Mouse (Mus musculus): Measurements from ENCODE around the gene March7.

DNA sequence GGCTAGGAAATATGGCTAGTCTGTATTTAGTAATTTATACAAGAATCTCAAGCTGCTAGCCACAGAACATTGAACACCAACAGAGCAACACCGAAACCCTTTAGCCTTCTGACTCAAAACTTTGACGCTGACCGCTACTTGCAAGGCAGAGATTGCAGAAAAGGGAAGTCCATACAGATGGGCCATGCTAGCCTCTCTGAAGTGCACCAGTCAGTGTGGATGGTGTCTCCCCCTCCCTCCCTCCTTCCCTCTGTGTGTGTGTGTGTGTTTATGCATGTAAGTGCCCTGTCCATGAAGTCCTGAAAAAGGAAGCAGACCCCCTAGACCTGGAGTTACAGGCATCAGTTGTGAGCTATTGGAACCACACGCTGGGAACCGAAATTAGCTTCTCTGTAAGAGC lies 33.6 kb upstream of the March7 start:
- TF ChIP-seq POLR2A (IDR thresholded peaks at IDR 0.05; ENCODE audit: borderline replicate concordance, low read depth, low read length) (no peak), CTCF (IDR thresholded peaks at IDR 0.05; ENCODE audit: low read depth, low read length) (no peak)

Data from bone marrow macrophage, adult 2 months (primary cell).